Mouse (Mus musculus) forebrain, embryonic 14.5 days (tissue): ENCODE results near the gene Fam184a. TPM values are rescaled to one million over a fixed set of nuclear protein-coding genes. Genes with fewer than 3 reads are reported as not detected.

ENCODE experiments used
- ATAC-seq: fragments of 200-750 bp; cut with Nextera tagmentation; 2 replicates; pipeline ENCODE4 v1.8.0; 2017; ENCODE audit warnings: mild to moderate bottlenecking, moderate library complexity
- DNase-seq: peaks from one replicate; pipeline ENCODE4 v3.0.0-alpha.2; 2015; ENCODE audit warnings: low spot score
- H3K27ac ChIP-seq: fragments of 300-500 bp; sonication (generic); 2 replicates; pipeline ENCODE4 v1.5.1; 2014; ENCODE audit warnings: low read depth, mild to moderate bottlenecking, control low read depth, low read length, moderate library complexity
- H3K27me3 ChIP-seq: fragments of 300-500 bp; sonication (generic); replicated peaks from 2 replicates; pipeline ENCODE4 v1.6.1; 2014; ENCODE audit warnings: low read length, control low read depth, mixed read lengths; ENCODE audit not compliant: control insufficient read depth, insufficient read depth
- H3K36me3 ChIP-seq: fragments of 300-500 bp; sonication (generic); 2 replicates; pipeline ENCODE4 v1.6.1; 2014; ENCODE audit warnings: low read length, control low read depth; ENCODE audit not compliant: control insufficient read depth, insufficient read depth
- H3K4me1 ChIP-seq: fragments of 300-500 bp; sonication (generic); 2 replicates; pipeline ENCODE4 v1.6.1; 2014; ENCODE audit warnings: antibody characterized with exemption, low read length, control low read depth; ENCODE audit not compliant: control insufficient read depth, insufficient read depth
- H3K4me2 ChIP-seq: fragments of 300-500 bp; sonication (generic); 2 replicates; pipeline ENCODE4 v1.6.1; 2014; ENCODE audit warnings: mild to moderate bottlenecking, control low read depth, low read length
- H3K4me3 ChIP-seq: fragments of 300-500 bp; sonication (generic); 2 replicates; pipeline ENCODE4 v1.5.1; 2014; ENCODE audit warnings: low read depth, low read length, control low read depth
- H3K9ac ChIP-seq: fragments of 300-500 bp; sonication (generic); 2 replicates; pipeline ENCODE4 v1.6.1; 2014; ENCODE audit warnings: mild to moderate bottlenecking, low read length, control low read depth, moderate library complexity
- H3K9me3 ChIP-seq: fragments of 300-500 bp; sonication (generic); replicated peaks from 2 replicates; pipeline ENCODE4 v1.6.1; 2016; ENCODE audit warnings: low read length, control low read depth, mixed read lengths; ENCODE audit not compliant: control insufficient read depth
- WGBS: fragments of 180-500 bp; shearing (Covaris S2); extraction: QIAGEN DNeasy Blood & Tissue Kit; methylation state at CpG from one replicate; pipeline ENCODE4 v1.1.7; 2014; 5-methylcytosine and 5-hydroxymethylcytosine counted together
- polyA plus RNA-seq: library from polyadenylated mRNA; unstranded; fragments of >200 nt; fragmentation: Nextera tagmentation; extraction: Ambion mirVana; gene quantifications from 2 replicates; pipeline ENCODE4 v1.2.1, GENCODE M21; 2014

The Fam184a gene
- polyA plus RNA-seq, 1 experiment from 2014 or later, result 6.9 TPM

DNA sequence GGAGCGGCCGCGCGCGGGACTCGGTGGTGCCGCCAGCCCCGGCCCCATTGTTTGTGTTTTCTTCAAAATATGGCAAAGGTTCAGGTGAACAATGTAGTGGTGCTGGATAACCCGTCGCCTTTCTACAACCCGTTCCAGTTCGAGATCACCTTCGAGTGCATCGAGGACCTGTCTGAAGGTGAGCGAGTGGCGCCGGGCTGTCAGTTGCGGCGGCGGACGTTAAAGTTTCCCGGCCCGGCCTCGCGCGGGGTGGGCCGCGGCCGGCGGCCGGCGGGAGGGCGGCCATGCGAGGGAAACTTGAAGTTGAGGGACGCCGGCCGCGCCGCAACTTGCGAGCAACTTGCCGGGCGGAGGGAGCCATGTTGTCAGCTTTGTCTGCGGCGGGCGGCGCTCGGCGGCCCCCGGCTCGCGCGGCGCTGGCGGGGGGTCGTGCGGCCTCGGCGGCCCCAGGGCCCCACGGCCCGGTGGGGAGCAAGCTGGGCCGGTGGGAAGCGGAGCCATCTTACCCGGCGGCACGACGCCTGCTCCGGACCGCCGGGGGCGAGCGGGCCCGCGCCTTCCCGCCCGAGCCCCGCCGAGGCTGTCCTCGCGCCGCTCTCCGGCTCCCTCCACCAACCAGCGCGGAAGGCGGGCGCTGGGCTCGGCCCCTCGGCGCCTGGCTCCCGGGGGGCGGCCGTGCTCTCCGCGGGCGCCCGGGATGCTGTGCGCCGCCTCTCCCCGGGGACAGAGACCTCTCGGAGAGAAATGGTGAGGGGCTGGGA, 153.6 kb downstream of the Fam184a start:
- peak; percentile 21 for ATAC-seq

DNA sequence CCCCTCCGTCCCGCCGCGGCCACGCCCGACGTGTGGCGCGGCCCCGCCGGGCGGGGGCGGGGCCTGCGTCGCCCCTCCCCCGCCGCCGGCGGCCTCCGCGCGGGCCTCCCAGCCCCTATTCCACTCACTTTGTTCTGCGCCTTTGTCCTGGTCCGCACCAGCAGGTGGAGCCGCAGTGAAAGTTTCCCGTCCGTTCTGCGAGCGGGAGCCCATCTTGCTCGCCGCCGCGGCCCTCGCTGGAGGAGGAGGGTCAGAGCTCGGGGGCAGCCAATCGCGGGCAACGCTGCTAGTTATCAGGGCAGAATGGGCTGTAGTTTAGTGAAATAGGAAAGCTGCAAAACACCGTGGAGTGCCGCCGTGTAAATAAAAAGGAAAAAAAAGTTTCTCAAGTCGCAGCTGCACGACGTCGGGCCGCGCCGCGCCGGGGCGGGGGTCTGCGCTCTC, 154.2 kb downstream of the Fam184a start, which contains the start of gene Asf1a:
Gene Asf1a (plus strand): TSS at position 81 of the 444 bp plus-strand sequence.
- peak within 1 kb of the TSS; percentile 86 for H3K4me3 ChIP-seq

More for the DNA sequence above, 153.6 kb downstream of the Fam184a start:
- Histone ChIP-seq H3K9me3 (no peaks in the 10 kb centered on the region), H3K27me3 (no peaks in the 10 kb centered on the region), H3K4me2 (peak overlapping the region; percentile 70), H3K4me3 (peak overlapping the region; percentile 86), H3K36me3 (peaks cover 17% of the 10 kb centered on the region; the same call in 1 of the 2 replicates), H3K27ac (peak overlapping the region; percentile 97), H3K9ac (peak overlapping the region; percentile 95), H3K4me1 (peaks cover 30% of the 10 kb centered on the region)
- peak; percentile 42 for DNase-seq
- under 1% methylated on average over 79 of the region's 99 CpGs for WGBS

DNA sequence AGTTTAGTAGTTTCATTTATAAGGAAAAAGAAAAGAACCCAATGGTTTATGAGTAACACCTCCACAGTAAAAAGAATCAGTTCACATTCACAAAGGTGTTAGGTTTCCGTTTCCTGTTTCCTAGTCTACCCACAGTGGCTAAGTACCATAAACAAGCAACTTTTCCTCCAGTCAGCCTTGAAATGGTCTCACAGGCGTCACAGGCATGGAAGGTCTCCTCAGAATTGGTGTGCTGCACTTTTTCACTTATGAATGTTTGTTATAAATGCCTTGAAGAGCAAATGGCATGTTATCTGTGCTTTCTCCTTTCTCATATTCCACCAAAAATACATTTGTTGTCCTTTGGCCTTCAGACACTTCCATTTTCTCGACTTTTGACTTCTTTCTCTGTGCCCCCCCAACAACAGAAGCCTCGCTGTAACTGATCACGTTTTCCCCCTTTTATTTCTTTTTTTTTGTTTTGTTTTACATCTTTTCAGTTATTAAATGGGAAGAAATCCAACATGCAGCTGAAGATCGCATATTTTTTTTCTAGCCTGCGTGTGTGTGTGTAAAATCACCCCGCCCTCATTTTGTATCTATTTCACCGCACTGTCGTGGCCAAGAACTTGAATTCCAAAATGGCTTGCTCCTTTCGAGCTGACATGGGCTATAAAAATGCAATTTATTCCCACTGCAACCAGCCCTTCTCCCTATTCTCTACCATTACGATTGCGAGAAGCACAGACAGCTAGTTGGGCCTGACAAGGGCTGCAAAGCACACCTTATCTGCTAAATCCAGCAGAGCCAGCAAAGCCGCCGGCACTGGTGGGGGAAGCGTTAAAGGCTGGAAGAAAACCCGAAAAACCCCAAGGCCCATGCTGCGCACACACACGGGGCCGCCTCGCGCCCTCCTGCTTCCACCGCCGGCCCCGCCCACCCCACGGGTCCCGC, 154.9 kb downstream of the Fam184a start:
- H3K4me2 ChIP-seq, result peak overlapping the region; percentile 61
- H3K9ac ChIP-seq, result peak overlapping the region; percentile 63
- DNase-seq (peak; percentile 6), ATAC-seq (peak; percentile 92; the same call in 1 of the 2 replicates)
- H3K9me3 ChIP-seq, result no peaks in the 10 kb centered on the region
- peak overlapping the region; percentile 86 for H3K4me3 ChIP-seq
- H3K27me3 ChIP-seq, result no peaks in the 10 kb centered on the region
- H3K36me3 ChIP-seq, result peaks cover 10% of the 10 kb centered on the region; the same call in 1 of the 2 replicates
- WGBS, result 10% methylated on average over 25 of the region's 27 CpGs
- H3K4me1 ChIP-seq, result peaks cover 30% of the 10 kb centered on the region
- peak overlapping the region; percentile 97 for H3K27ac ChIP-seq

More for the DNA sequence above, 154.2 kb downstream of the Fam184a start, which contains the start of gene Asf1a:
- Histone ChIP-seq H3K4me2 (peak within 1 kb of the TSS; percentile 70), H3K9me3 (no peaks in the 10 kb centered on the region), H3K27me3 (no peaks in the 10 kb centered on the region), H3K36me3 (peaks cover 17% of the 10 kb centered on the region; the same call in 1 of the 2 replicates), H3K4me1 (peaks cover 30% of the 10 kb centered on the region), H3K9ac (peak within 1 kb of the TSS; percentile 95), H3K27ac (peak within 1 kb of the TSS; percentile 97)
- ATAC-seq (peak; percentile 97), DNase-seq (peak; percentile 98)
- WGBS, result under 1% methylated on average over 43 of the region's 52 CpGs

DNA sequence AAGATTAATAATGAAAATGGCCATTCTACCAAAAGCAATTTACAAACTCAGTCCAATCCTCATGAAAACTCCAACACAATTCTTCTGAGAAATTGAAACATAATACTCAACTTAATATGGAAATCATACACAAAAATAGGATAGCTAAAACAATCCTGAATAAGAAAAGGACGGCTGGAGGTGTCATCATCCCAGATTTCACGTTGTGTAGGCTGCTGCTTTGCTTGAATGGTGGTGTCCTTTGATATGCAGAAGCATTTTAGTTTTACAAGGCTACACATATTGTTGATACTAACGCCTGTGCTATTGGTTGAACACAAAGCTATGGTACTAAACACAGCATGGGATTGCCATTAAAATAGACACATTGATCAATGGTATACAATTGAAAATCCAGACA, 165.1 kb downstream of the Fam184a start:
- 0 out of 2 replicates have a peak, but pooled peaks cover 3% of the 10 kb centered on the region for H3K4me1 ChIP-seq
- H3K4me2 ChIP-seq, result no peak overlapping the region
- DNase-seq, result no peak
- no peak for ATAC-seq
- H3K36me3 ChIP-seq, result no peaks in the 10 kb centered on the region
- 53% methylated on average over 3 of the region's 3 CpGs for WGBS
- H3K9me3 ChIP-seq, result no peaks in the 10 kb centered on the region
- no peak overlapping the region for H3K9ac ChIP-seq
- H3K27ac ChIP-seq, result no peak overlapping the region
- no peak overlapping the region for H3K4me3 ChIP-seq
- no peaks in the 10 kb centered on the region for H3K27me3 ChIP-seq

Other genes starting within 250 kb of the Fam184a start
- 107 and 119 TPM in 2 replicates for gene Asf1a, start 154.4 kb downstream of the Fam184a start, polyA plus RNA-seq
- 9.1 and 11.6 TPM in 2 replicates for gene Mcm9, start 120.7 kb downstream of the Fam184a start, polyA plus RNA-seq